Mouse (Mus musculus): ENCODE results near the gene Usp5.
A peak's percentile ranks its signal among the peaks of the same experiment; 100 is the strongest.

GRCm38 (mm10) chr6:124847305-124847704, 18.0 kb upstream of the Usp5 start:
- TF ChIP-seq POLR2A (IDR thresholded peaks at IDR 0.05; ENCODE audit: borderline replicate concordance, insufficient read depth, low read length) (no peak), CTCF (IDR thresholded peaks at IDR 0.05; ENCODE audit: borderline replicate concordance, insufficient read depth, low read depth, low read length) (peak; percentile 90)

Data from cerebellum, adult 2 months (tissue).